Mouse (Mus musculus): ENCODE measurements around the gene Rela. TPM values are rescaled to one million over a fixed set of nuclear protein-coding genes. Genes with fewer than 3 reads are reported as not detected.

Rela gene
- polyA plus RNA-seq, 1 experiment from 2014 or later = 38.4 TPM

DNA sequence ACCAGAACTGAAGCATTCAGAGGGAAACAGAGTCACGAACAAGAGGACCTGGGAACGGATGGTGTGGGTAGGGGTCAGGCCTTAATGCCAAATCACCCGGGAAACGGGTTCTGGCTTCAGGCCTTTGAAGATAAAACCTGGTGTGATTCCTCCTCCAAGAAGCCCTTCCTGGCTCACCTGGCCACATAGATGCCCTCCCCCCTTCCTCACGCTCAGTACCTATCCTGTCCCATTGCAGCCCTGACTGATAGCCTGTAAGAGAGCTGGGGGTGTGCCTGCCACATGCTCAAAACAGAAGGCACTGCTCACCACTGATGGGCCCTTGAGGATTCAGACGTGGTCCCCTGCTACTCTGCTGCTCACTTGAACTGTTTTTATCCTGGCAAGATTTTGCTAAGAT is 56.5 kb downstream of the Rela start:
- peaks cover 57% of the 10 kb centered on the region for H3K4me1 ChIP-seq
- peaks cover 8% of the 10 kb centered on the region; the same call in 1 of the 2 replicates for H3K27me3 ChIP-seq
- no peak for ATAC-seq (ENCODE audit: low FRiP score)
- H3K9me3 ChIP-seq (replicated peaks) = no peaks in the 10 kb centered on the region
- H3K27ac ChIP-seq = no peak overlapping the region
- no peak overlapping the region for H3K9ac ChIP-seq
- no peak overlapping the region for H3K4me3 ChIP-seq
- no peak overlapping the region for H3K4me2 ChIP-seq (replicated peaks)
- H3K36me3 ChIP-seq = peaks cover 59% of the 10 kb centered on the region
- 81% methylated on average over 6 of the region's 6 CpGs for WGBS

DNA sequence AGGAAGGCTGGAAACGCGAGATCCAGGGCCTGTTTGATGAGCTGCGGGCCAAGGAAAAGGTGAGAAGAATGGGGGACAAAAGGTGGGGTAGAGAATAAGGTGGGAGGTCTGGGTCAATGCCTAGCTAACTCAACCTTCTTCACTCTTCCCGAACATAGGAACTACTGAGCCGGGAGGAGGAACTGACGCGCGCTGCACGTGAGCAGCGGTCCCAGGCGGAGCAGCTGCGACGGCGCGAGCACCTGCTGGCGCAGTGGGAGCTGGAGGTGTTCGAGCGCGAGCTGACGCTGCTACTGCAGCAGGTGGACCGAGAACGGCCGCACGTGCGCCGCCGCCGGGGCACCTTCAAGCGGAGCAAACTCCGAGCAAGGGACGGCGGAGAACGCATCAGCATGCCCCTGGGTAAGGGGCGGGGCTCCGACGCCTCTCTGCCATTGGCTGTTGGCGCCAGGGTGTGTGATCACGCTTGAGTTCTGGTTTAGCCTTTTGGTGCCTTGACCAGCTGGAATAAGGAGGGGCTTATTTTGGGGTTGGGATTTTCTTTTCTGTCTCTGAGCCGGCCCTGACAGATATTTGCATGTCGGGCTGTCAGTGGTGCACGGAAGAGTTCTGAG is 58.7 kb downstream of the Rela start:
- Histone ChIP-seq H3K4me2 (replicated peaks) (peak overlapping the region; percentile 54), H3K9me3 (replicated peaks) (no peaks in the 10 kb centered on the region), H3K4me3 (peak overlapping the region; percentile 27), H3K27ac (no peak overlapping the region), H3K36me3 (peaks cover 76% of the 10 kb centered on the region), H3K4me1 (peaks cover 42% of the 10 kb centered on the region), H3K9ac (peak overlapping the region; percentile 33; the same call in 1 of the 2 replicates), H3K27me3 (peaks cover 8% of the 10 kb centered on the region; the same call in 1 of the 2 replicates)
- 11% methylated on average over 41 of the region's 41 CpGs for WGBS
- ATAC-seq (ENCODE audit: low FRiP score) = no peak

Small RNA genes within 50 kb of the gene (microRNA-seq; reads per million reads assigned to microRNA genes)
- gene Mir6987 = 0.81 reads per million

Other genes starting within 250 kb of the Rela start
- 106 and 111 TPM in 2 replicates for gene Sart1, start 248.8 kb upstream of the Rela start, polyA plus RNA-seq (2016; fragmentation: Nextera tagmentation; extraction: Ambion mirVana)
- 0.86 and 0.98 TPM in 2 replicates for gene Tsga10ip, start 235.0 kb upstream of the Rela start, polyA plus RNA-seq (2016; fragmentation: Nextera tagmentation; extraction: Ambion mirVana)
- 276 and 280 TPM in 2 replicates for gene Drap1, start 212.5 kb upstream of the Rela start, polyA plus RNA-seq (2016; fragmentation: Nextera tagmentation; extraction: Ambion mirVana)
- 59.0 and 59.6 TPM in 2 replicates for gene AI837181, start 212.3 kb upstream of the Rela start, polyA plus RNA-seq (2016; fragmentation: Nextera tagmentation; extraction: Ambion mirVana)
- not detected in 2 replicates for gene Fosl1, start 189.9 kb upstream of the Rela start, polyA plus RNA-seq (2016; fragmentation: Nextera tagmentation; extraction: Ambion mirVana)
- gene Ccdc85b, start 179.6 kb upstream of the Rela start, polyA plus RNA-seq (2016; fragmentation: Nextera tagmentation; extraction: Ambion mirVana) = 10.7 and 11.0 TPM in 2 replicates
- 133 and 144 TPM in 2 replicates for gene Fibp, start 176.9 kb upstream of the Rela start, polyA plus RNA-seq (2016; fragmentation: Nextera tagmentation; extraction: Ambion mirVana)
- 3.7 and 4.3 TPM in 2 replicates for gene Ctsw, start 169.0 kb upstream of the Rela start, polyA plus RNA-seq (2016; fragmentation: Nextera tagmentation; extraction: Ambion mirVana)
- gene Efemp2, start 163.5 kb upstream of the Rela start, polyA plus RNA-seq (2016; fragmentation: Nextera tagmentation; extraction: Ambion mirVana) = 75.3 and 81.0 TPM in 2 replicates
- gene Mus81, start 149.1 kb upstream of the Rela start, polyA plus RNA-seq (2016; fragmentation: Nextera tagmentation; extraction: Ambion mirVana) = 43.3 and 45.4 TPM in 2 replicates
- gene Cfl1, start 147.0 kb upstream of the Rela start, polyA plus RNA-seq (2016; fragmentation: Nextera tagmentation; extraction: Ambion mirVana) = 3,169 and 3,299 TPM in 2 replicates
- gene 1700020D05Rik, start 133.7 kb upstream of the Rela start, polyA plus RNA-seq (2016; fragmentation: Nextera tagmentation; extraction: Ambion mirVana) = 0.23 and 0.56 TPM in 2 replicates
- gene Snx32, start 126.9 kb upstream of the Rela start, polyA plus RNA-seq (2016; fragmentation: Nextera tagmentation; extraction: Ambion mirVana) = 38.3 and 42.2 TPM in 2 replicates
- gene Ovol1, start 76.8 kb upstream of the Rela start, polyA plus RNA-seq (2016; fragmentation: Nextera tagmentation; extraction: Ambion mirVana) = 0.18 and 0.19 TPM in 2 replicates
- gene Ap5b1, start 69.5 kb upstream of the Rela start, polyA plus RNA-seq (2016; fragmentation: Nextera tagmentation; extraction: Ambion mirVana) = 2.6 and 3.2 TPM in 2 replicates
- gene Rnaseh2c, start 35.6 kb upstream of the Rela start, polyA plus RNA-seq (2016; fragmentation: Nextera tagmentation; extraction: Ambion mirVana) = 114 and 126 TPM in 2 replicates
- 73.2 and 76.5 TPM in 2 replicates for gene Kat5, start 27.2 kb upstream of the Rela start, polyA plus RNA-seq (2016; fragmentation: Nextera tagmentation; extraction: Ambion mirVana)
- gene Sipa1, start 26.2 kb downstream of the Rela start, polyA plus RNA-seq (2016; fragmentation: Nextera tagmentation; extraction: Ambion mirVana) = 22.4 and 25.4 TPM in 2 replicates
- 21.5 and 23.3 TPM in 2 replicates for gene Map3k11, start 51.3 kb downstream of the Rela start, polyA plus RNA-seq (2016; fragmentation: Nextera tagmentation; extraction: Ambion mirVana)
- gene Pcnx3, start 51.4 kb downstream of the Rela start, polyA plus RNA-seq (2016; fragmentation: Nextera tagmentation; extraction: Ambion mirVana) = 34.6 and 35.0 TPM in 2 replicates
- gene Kcnk7, start 66.9 kb downstream of the Rela start, polyA plus RNA-seq (2016; fragmentation: Nextera tagmentation; extraction: Ambion mirVana) = not detected in 2 replicates
- gene Ehbp1l1, start 88.8 kb downstream of the Rela start, polyA plus RNA-seq (2016; fragmentation: Nextera tagmentation; extraction: Ambion mirVana) = 10.8 and 12.1 TPM in 2 replicates
- 174 and 177 TPM in 2 replicates for gene Fam89b, start 92.2 kb downstream of the Rela start, polyA plus RNA-seq (2016; fragmentation: Nextera tagmentation; extraction: Ambion mirVana)
- gene Ltbp3, start 103.4 kb downstream of the Rela start, polyA plus RNA-seq (2016; fragmentation: Nextera tagmentation; extraction: Ambion mirVana) = 13.8 and 16.6 TPM in 2 replicates
- gene Scyl1, start 133.9 kb downstream of the Rela start, polyA plus RNA-seq (2016; fragmentation: Nextera tagmentation; extraction: Ambion mirVana) = 71.8 and 73.7 TPM in 2 replicates
- 28.7 and 29.9 TPM in 2 replicates for gene Frmd8, start 237.8 kb downstream of the Rela start, polyA plus RNA-seq (2016; fragmentation: Nextera tagmentation; extraction: Ambion mirVana)
- 2.0 and 2.2 TPM in 2 replicates for gene Slc25a45, start 240.3 kb downstream of the Rela start, polyA plus RNA-seq (2016; fragmentation: Nextera tagmentation; extraction: Ambion mirVana)